Mouse (Mus musculus) testis, adult 2 months (tissue): ENCODE data around the gene Sbno2.

Experiments
- CTCF ChIP-seq: fragments of 200-500 bp; IDR thresholded peaks from 2 replicates; pipeline ENCODE4 v1.5.1; 2012; ENCODE audit warnings: low read depth, mild to moderate bottlenecking, inconsistent platforms, low read length, moderate library complexity; ENCODE audit not compliant: control insufficient read depth, insufficient read depth, insufficient replicate concordance
- POLR2A ChIP-seq: fragments of 200-500 bp; IDR thresholded peaks from 2 replicates; pipeline ENCODE4 v1.6.1; 2012; ENCODE audit warnings: low read depth, mild to moderate bottlenecking, inconsistent platforms, low read length, moderate library complexity; ENCODE audit not compliant: control insufficient read depth

DNA sequence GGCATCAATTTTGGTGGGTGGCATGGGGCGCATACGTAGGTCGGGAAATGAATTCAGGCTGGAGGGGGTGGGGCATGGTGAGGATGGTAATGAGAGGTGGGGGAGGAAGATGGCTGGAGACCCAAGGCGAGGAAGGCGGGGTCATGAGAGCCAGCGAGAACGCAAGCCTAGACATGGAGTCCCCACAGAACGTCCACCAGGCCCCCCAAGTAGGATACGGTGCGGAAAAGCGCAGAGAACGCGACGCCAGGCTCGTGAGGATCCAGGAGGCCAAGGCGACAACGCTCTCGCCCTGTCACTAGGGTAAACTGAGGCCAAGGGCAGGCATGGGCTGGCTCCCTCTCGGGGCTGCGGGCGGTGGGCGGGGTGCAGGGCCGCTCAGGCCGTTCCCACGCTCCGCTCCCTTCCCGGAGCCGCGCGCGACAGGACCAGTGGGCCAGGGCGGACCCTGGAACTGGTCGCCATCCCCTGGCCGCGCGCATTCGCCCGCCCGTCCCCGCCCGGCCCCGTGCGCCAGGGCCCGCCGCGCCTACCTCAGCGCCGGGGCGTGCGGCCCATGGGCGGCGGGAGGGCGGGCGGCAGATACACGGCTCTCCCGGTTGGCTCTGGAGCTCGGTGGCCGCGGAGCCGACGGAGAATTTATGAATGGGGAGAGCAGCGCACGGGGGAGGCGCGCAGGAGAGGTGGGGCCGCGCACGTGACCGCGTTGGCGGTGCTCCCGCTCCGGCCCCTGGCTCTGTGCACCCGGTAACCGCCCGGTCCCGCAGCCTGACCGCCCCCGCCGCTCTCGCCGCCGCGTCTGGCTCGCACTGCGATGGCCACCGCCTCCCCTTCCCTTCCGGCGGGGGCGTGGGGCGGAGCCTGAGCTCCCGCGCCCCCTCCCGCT, 33.4 kb upstream of the Sbno2 start, which contains the start of gene Atp5d:
- TF ChIP-seq CTCF: no peak
- TF ChIP-seq POLR2A: no peak
